Mouse (Mus musculus): ENCODE measurements around the gene Slc27a1.
A peak's percentile ranks its signal among the peaks of the same experiment; 100 is the strongest.

Slc27a1 gene

GRCm38 (mm10) chr8:71580201-71580600 is 11.5 kb downstream of the Slc27a1 start:
- DNase-seq (ENCODE audit: low spot score in 2 of 2) = no peak

- DNase-seq (ENCODE audit: low spot score in 2 of 2) = no peak
These were observed 18.2 kb downstream of the Slc27a1 start for GRCm38 (mm10) chr8:71586891-71587290.

GRCm38 (mm10) chr8:71588762-71589161 is 20.1 kb downstream of the Slc27a1 start:
- DNase-seq (ENCODE audit: low spot score in 2 of 2) = no peak

DNA sequence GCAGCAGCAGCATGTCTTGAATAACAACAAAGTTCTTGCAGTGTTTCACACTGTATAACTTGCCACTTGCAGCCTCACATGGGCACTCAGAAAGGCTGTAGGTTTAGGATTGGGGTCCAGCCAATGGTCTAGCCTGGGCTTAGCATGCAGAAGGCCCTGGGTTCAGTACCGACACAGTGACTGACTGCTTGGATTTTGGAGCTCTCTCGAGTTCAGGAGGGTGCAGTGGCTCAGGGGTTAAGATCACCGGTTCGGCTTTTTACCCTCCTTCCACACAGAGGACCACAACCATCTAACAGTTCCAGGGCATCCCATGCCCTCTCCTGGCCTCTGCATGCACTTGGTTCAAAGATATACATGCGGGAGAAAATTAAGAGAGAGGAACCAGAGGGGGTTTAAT is 22.3 kb downstream of the Slc27a1 start:
- no peak for DNase-seq (ENCODE audit: low spot score in 2 of 2)

DNA sequence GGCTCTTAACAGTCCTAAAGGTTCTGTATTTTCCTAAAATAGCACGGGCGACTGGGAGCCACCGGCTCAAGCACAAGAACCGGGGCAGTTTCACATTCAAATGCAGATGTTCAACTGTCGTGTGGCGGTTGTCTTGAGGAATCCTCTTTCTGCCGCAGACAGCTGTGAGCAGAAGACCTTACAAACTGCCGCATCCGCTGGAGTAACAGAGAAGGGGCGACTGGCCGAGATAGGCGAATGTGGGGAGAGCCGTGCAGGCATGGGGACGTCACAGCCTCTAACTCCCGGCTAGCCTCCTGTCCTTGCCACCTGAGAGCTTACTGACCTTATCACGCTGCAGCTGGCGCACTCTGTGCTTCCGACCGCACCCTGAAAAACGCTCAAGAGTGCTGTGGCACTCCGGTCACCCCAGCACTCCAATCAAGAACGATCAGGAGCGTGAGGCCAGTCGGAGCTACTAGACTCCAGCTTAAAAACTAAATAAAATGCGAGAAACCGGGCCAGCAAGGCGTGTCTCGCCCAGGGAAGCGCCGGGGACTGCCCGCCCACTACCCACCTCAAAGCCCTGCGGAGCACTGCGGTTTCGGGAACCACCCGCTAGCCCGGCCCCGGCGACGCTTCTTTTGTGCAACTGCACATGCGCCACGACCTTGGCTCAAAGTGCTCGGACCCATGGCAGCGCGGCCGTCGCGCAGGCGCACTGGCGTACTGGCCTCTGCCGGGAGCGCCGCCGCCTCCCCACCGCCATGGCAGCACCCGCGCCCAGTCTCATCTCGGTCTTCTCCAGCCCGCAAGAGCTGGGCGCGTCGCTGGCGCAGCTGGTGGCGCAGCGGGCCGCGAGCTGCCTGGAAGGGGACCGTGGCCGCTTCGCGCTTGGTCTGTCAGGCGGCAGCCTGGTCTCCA is 23.0 kb downstream of the Slc27a1 start, which contains the start of gene Pgls:
Pgls (plus strand) TSS at position 706 of the 903 bp plus-strand sequence.
- DNase-seq (ENCODE audit: low spot score in 2 of 2) = peak; percentile 90 to 96

DNA sequence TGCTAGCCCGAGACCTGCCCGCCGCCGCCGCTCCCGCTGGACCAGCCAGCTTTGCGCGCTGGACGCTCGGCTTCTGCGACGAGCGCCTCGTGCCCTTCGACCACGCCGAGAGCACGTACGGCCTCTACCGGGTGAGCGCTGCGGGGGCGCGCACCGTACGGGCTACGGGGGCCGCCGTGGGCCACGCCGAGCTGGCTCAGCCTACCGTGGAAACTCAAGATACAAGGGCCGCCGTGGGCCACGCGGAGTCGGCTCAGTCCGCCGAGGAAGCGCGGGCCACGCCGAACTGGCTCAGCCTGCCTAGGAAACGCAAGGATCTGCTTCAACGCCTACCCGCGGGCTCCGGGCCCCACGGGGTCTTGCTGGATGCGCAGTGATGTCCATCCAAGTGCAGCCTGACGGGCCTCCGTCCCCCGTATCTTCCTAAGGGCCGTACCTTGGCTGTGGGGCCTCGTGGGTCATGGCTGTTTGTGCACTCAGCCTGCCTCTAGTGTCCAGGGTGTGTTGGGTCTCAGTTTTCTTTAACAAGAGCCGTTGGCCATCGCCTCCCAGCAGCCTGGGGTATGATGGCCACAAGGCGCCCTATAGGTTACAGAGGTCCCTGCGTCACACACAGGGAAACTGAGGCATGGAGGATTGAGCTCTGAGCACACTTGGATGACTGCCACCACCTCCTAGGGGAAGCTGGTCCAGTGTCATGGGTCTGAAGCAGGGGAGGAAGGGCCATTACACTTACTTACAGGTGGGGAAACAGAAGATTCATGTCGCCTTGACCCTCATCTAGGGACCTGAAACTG is 23.9 kb downstream of the Slc27a1 start:
- DNase-seq (ENCODE audit: low spot score in 2 of 2) = peak; percentile 73 to 79

- no peak for DNase-seq (ENCODE audit: low spot score in 2 of 2)
These were observed 25.1 kb downstream of the Slc27a1 start for GRCm38 (mm10) chr8:71593556-71594323.

GRCm38 (mm10) chr8:71594324-71594722 is 25.6 kb downstream of the Slc27a1 start:
- DNase-seq (ENCODE audit: low spot score in 2 of 2) = no peak

DNA sequence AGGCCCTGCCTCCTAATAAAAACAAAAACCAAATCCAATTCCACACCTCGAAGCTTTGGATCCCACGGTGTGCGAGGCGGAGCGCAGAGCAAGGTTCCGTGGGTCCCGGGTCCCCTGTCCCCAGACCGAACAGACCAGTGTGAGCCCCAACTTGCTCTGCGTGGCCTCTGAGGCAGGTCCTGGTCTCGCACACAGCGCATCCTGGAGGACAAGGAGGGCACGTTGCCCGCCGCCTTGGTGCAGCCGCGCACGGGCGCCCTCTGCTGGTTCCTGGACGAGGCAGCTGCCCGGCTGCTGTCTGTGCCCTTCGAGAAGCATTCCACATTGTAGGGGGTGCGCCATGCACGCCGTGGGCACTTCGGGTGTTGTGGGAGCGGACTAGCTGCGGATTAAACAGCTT is 27.2 kb downstream of the Slc27a1 start:
- peak; percentile 70 to 84 for DNase-seq (ENCODE audit: low spot score in 2 of 2)

DNA sequence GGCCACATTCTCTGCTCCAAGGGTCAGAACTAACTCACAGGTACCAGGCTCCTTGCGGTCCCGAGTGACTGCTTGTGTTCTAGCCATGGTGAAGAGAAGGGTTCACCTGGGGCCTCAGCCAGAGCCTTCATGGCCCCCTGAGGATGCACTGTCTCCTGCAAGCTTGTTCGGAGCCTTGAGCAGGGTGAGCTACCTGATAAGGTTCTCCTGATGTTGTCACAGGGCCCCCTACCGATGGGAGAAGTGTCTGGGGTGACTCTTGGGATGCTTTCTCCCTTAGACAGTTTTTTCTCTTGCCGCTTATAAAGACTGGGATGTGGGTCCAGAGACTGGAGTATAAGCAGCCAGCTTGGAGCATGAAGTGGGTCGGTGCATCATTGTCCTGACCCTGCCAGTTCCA is 27.7 kb downstream of the Slc27a1 start:
- no peak for DNase-seq (ENCODE audit: low spot score in 2 of 2)

GRCm38 (mm10) chr8:71596798-71597197 is 28.1 kb downstream of the Slc27a1 start:
- no peak for DNase-seq (ENCODE audit: low spot score in 2 of 2)

GRCm38 (mm10) chr8:71597451-71597850 is 28.8 kb downstream of the Slc27a1 start, which contains the start of gene Fam129c:
Gene Fam129c, plus strand, starts transcription at chr8:71597648.
- DNase-seq (ENCODE audit: low spot score in 2 of 2) = no peak

DNA sequence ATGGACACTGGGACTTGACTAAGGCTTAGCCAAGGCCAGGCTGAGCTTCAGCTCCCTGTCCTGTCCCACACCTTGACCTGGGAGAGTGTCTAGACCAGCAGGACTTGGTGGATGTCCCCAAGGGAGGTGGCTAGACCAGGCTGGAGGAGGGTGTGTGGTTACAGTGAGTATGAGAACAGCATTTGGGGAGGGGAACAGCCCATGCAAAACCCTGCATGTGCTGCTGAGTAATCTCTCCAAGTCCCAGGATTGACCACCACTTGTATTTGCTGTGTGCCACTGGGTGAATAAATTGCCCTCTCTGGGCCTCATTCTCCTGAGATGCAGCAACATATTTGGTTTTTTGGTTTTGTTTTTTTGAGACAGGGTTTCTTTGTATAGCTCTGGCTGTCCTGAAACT is 29.7 kb downstream of the Slc27a1 start:
- DNase-seq (ENCODE audit: low spot score in 2 of 2) = no peak

- DNase-seq (ENCODE audit: low spot score in 2 of 2) = no peak
These were observed 30.2 kb downstream of the Slc27a1 start for GRCm38 (mm10) chr8:71598841-71599240.

- no peak for DNase-seq (ENCODE audit: low spot score in 2 of 2)
These were observed 33.4 kb downstream of the Slc27a1 start for GRCm38 (mm10) chr8:71601939-71602665.

DNA sequence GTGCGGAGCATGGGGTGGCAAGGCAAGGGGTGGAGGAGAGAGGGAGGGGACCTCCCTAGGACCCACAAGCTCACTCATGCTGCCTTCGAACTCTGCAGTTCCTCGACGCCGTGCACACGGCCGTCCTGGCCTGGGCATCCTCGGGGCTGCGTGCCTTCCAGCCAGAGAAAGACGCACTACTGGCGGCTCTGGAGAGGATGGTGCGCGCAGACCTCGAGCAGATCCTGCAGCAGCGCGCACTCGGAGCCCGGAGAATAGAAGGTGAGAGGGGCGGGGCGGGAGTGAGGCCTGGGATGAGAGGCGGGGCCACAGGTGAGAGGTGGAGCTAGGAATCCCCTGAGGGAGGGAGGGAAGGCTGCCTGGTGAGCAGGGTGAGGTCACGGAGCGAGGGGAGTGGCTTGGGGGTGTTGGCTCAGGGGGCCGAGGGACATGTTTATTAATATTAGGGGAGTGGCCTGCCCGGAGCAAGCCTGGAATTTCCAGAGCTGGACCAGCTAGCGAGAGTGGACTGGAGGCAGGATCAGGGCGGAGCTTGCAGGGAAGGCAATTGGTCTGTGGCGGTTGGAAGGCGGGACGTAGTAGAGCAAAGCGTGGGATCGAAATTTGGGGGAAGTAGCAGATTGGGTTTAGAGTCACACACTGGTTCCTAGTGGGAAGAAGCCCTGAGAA is 34.1 kb downstream of the Slc27a1 start:
- no peak for DNase-seq (ENCODE audit: low spot score in 2 of 2)

DNA sequence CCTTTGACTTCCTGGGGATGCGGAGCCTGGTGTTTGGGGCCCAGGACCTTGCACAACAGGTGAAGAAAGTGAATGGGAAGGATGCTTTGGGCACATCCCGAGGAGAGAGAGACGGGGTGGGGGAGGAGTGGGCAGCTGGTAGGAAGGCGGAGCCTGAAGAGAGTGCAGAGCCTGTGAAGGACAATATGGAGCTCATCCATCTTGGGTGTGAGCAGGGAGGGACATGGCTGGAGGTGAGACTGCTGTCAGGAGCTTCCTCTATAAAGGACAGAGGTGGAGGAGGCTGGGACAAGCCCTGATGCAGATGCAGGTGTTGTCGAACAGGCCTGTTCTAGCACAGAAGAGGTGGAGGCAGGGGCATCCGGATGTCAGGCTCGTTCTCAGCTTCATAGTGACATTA is 35.3 kb downstream of the Slc27a1 start:
- DNase-seq (ENCODE audit: low spot score in 2 of 2) = no peak

DNA sequence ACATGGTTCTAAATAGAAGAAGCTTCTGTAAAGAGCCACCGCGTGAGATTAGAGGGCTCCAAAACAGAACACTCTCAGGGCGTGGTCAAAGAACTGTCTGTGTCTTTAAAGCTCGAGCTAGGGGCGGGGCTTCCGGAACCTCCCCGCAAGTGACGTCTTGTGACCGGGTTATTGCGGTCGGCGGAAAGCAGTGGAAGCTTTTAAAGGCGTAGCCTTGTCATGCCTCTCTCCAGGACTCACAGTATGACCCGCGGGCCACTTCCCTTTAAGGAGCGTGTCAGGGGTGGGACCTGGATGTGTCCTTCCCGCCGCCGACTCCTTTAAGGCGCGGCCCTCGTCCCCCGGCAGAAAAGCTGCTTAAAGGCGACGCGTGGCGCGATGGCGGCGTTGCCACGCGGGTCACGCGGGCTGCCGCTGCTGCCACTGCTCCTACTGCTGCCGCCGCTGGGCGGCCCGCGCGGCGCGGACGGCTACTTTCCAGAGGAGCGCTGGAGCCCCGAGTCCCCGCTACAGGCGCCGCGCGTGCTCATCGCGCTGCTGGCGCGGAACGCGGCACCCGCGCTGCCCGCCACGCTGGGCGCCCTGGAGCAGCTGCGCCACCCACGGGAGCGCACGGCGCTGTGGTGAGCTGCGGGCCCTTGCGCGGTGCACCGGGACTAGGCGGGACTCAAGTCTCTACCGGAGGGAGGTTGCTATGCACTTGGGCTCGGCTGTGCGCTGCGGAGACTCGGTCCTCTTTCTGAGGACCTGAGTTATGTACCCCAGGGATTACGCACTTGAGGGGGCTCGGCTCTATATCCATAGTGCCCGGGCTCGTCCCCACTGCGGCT is 42.4 kb downstream of the Slc27a1 start, which contains the start of gene Colgalt1:
Colgalt1 (plus strand) TSS at position 177 of the 830 bp plus-strand sequence.
- DNase-seq (ENCODE audit: low spot score in 2 of 2) = peak; percentile 96 to 98

- DNase-seq (ENCODE audit: low spot score in 2 of 2) = no peak
These were observed 43.5 kb downstream of the Slc27a1 start for GRCm38 (mm10) chr8:71612141-71612540.
